Mouse (Mus musculus): Measurements from ENCODE around the gene Tbx2. TPM values are rescaled to one million over a fixed set of nuclear protein-coding genes. Genes with fewer than 3 reads are reported as not detected.
A peak's percentile ranks its signal among the peaks of the same experiment; 100 is the strongest.

The Tbx2 gene
- polyA plus RNA-seq, 1 experiment: 19.7 TPM

DNA sequence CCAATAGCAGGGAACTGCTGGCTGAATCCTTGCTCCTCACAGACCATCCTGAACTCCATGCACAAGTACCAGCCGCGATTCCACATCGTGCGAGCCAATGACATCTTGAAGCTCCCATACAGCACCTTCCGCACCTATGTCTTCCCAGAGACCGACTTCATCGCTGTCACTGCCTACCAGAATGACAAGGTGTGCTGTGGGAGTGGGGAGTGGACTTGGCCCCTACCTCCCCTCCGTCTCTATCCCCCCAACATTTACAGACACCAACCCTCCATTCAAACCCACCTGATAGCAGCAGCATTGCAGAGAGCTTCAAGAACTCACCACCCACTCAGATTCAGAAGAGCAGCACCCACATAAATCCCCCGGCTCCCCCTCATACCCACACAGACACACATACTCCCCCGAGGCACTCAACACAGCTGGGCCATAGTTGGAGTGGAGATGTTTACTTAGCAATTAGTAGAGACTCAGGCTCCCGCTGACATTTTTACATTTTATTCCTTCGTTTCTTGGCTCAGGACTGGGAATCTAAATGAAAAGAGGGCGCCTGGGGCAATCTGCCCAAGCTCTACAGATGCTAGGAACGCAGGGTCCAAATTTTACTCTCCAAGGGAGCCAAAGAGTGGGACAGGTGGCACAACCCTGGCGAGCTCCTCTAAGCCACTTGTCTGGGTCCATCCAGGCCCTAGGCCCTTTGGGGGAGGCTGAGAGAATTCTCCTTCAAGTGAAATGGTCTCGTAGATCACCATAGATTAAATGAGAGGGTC lies 3.6 kb downstream of the Tbx2 start:
- WGBS: 38% methylated on average over 16 of the region's 16 CpGs
- H3K4me3 ChIP-seq (ENCODE audit: low read depth, low read length): peak overlapping the region; percentile 42
- peaks cover 91% of the 10 kb centered on the region for H3K27me3 ChIP-seq (ENCODE audit: control insufficient read depth, insufficient read depth, low read length)

DNA sequence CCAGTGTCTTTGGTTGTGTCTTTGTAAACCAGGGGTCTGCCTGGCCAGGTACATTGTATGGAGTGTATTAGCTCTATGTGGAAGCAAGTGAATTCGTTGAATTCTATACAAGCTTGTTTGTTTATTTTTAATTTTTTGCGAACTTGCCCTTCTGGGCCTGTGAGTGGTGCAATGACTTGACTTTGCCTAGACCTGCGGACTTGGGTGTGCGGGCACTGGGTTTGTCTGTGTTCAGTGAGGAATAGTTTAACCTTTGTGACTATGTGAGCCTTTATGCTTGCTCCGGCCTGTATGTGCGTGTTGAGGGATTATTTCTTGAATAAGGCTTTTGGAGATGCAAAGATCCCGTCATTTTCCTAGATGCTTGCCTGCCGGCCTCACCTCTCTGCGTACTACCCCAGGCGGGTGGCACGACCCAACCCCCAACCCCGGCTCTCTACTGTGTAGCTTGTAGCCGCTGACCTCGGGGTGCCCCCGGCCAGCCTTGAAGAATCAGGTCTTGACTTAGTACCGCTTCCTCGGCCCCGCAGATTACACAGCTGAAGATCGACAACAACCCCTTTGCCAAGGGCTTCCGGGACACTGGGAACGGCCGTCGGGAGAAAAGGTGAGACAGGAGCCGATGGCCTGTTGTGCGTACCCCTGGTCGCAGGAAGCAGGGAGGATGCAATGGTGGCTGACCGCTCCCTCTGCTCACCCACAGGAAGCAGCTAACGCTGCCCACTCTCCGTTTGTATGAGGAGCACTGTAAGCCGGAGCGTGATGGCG lies 4.4 kb downstream of the Tbx2 start:
- peak overlapping the region; percentile 27 for H3K27ac ChIP-seq (ENCODE audit: insufficient read depth, low read depth, low read length)

More for the DNA sequence above, 3.6 kb downstream of the Tbx2 start:
- Histone ChIP-seq H3K27ac (ENCODE audit: insufficient read depth, low read depth, low read length) (peak overlapping the region; percentile 68), H3K4me1 (ENCODE audit: control insufficient read depth, insufficient read depth, insufficient read length, low read length) (peaks cover 8% of the 10 kb centered on the region), H3K36me3 (ENCODE audit: control insufficient read depth, insufficient read depth, low read length) (no peaks in the 10 kb centered on the region)
- no peak for TF ChIP-seq CTCF (IDR thresholded peaks at IDR 0.05; ENCODE audit: extremely low read depth, insufficient read length, insufficient replicate concordance, low read depth, low read length)
- no peak for TF ChIP-seq POLR2A (IDR thresholded peaks at IDR 0.05; ENCODE audit: low read depth, low read length)

DNA sequence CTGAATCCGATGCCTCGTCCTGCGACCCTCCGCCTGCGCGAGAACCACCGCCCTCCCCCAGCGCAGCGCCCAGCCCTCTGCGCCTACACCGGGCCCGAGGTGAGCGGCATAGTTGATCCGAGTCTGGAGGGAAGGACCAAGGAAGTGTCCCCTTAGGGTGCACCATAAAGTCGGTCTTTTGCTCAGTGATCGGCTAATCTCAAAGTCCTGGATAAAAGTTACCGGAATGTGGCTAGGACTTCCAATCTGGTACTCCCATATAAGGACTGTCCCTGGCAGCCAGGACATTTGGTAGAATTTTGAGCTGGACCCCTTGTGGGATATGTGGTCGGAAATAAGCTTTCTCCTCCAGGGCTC lies 4.9 kb downstream of the Tbx2 start:
- H3K27me3 ChIP-seq (ENCODE audit: control insufficient read depth, insufficient read depth, low read length): peaks cover 90% of the 10 kb centered on the region
- H3K4me3 ChIP-seq (ENCODE audit: low read depth, low read length): peak overlapping the region; percentile 54
- H3K27ac ChIP-seq (ENCODE audit: insufficient read depth, low read depth, low read length): peak overlapping the region; percentile 27; the same call in 1 of the 2 replicates
- peaks cover 10% of the 10 kb centered on the region for H3K4me1 ChIP-seq (ENCODE audit: control insufficient read depth, insufficient read depth, insufficient read length, low read length)
- TF ChIP-seq CTCF (IDR thresholded peaks at IDR 0.05; ENCODE audit: extremely low read depth, insufficient read length, insufficient replicate concordance, low read depth, low read length): no peak
- no peak for TF ChIP-seq POLR2A (IDR thresholded peaks at IDR 0.05; ENCODE audit: low read depth, low read length)
- WGBS: 20% methylated on average over 18 of the region's 18 CpGs
- H3K36me3 ChIP-seq (ENCODE audit: control insufficient read depth, insufficient read depth, low read length): no peaks in the 10 kb centered on the region

More for the DNA sequence above, 4.4 kb downstream of the Tbx2 start:
- Histone ChIP-seq H3K4me1 (ENCODE audit: control insufficient read depth, insufficient read depth, insufficient read length, low read length) (peaks cover 8% of the 10 kb centered on the region), H3K4me3 (ENCODE audit: low read depth, low read length) (peak overlapping the region; percentile 49), H3K36me3 (ENCODE audit: control insufficient read depth, insufficient read depth, low read length) (no peaks in the 10 kb centered on the region), H3K27me3 (ENCODE audit: control insufficient read depth, insufficient read depth, low read length) (peaks cover 91% of the 10 kb centered on the region)
- 29% methylated on average over 32 of the region's 32 CpGs for WGBS
- TF ChIP-seq POLR2A (IDR thresholded peaks at IDR 0.05; ENCODE audit: low read depth, low read length) (no peak; the same call in 1 of the 2 replicates), CTCF (IDR thresholded peaks at IDR 0.05; ENCODE audit: extremely low read depth, insufficient read length, insufficient replicate concordance, low read depth, low read length) (no peak)

DNA sequence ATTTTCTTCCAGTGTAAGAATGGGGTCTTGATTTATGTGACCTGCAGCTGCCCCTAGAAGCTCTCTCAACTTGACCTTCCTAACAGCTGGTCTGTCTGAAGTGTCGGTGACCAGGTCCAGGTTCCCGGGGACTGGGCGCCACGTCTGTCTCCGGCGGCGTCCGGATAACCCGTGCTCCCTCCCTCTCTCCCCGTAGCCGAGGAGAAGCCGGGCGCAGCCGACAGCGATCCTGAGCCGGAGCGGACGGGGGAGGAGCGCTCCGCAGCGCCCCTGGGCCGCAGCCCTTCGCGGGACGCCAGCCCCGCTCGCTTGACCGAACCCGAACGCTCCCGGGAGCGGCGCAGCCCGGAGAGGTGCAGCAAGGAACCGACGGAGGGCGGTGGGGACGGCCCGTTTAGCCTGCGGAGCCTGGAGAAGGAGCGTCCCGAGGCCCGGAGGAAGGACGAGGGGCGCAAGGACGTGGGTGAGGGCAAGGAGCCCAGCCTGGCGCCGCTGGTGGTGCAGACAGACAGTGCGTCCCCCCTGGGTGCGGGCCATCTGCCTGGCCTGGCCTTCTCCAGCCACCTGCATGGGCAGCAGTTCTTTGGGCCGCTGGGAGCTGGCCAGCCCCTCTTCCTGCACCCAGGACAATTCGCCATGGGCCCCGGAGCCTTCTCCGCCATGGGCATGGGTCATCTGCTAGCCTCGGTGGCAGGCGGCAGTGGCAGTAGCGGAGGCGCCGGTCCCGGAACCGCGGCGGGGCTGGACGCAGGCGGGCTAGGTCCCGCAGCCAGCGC lies 5.5 kb downstream of the Tbx2 start:
- 11% methylated on average over 67 of the region's 67 CpGs for WGBS
- peaks cover 88% of the 10 kb centered on the region for H3K27me3 ChIP-seq (ENCODE audit: control insufficient read depth, insufficient read depth, low read length)
- H3K4me3 ChIP-seq (ENCODE audit: low read depth, low read length): peak overlapping the region; percentile 54
- TF ChIP-seq POLR2A (IDR thresholded peaks at IDR 0.05; ENCODE audit: low read depth, low read length): no peak
- no peak for TF ChIP-seq CTCF (IDR thresholded peaks at IDR 0.05; ENCODE audit: extremely low read depth, insufficient read length, insufficient replicate concordance, low read depth, low read length)
- peaks cover 9% of the 10 kb centered on the region for H3K4me1 ChIP-seq (ENCODE audit: control insufficient read depth, insufficient read depth, insufficient read length, low read length)
- H3K27ac ChIP-seq (ENCODE audit: insufficient read depth, low read depth, low read length): peak overlapping the region; percentile 51
- no peaks in the 10 kb centered on the region for H3K36me3 ChIP-seq (ENCODE audit: control insufficient read depth, insufficient read depth, low read length)

DNA sequence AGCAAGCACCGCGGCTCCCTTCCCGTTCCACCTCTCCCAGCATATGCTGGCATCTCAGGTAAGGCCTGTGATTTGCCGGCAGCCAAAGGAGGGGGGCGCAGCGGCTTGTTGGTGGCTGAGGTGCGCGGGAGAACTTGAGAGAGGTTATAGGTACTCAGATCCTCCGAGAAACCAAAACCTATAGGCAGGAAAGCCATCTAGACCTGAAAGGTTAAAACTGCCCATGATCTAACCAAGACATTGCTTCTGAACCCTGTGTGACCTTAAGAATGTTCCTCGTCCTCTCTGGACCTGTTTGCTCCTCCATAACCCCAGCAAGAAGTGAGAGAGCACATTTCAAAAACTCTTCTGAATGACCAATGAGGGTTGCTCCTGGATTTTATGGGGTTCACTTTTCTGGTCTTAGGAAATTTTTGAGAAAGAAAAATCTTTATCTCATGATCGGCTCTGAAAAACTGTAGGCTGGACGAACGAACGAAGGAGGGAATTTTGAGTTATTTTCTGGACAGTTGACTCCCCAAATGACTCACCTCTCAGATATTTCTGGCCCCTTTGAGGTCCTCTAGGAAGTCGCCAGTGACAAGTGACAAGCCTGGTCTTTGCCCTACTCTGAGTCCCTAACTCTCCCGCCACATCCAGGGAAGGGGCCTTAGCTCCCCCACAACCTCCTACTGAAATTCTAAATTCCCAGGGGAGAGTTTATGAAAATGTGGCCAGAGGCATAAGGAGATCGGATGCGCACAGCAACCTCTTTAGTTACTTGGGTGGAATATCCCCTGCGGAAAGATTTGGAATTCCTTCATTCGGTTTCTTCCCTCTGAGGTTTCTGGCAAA lies 6.3 kb downstream of the Tbx2 start:
- H3K4me3 ChIP-seq (ENCODE audit: low read depth, low read length): peak overlapping the region; percentile 54
- peak overlapping the region; percentile 51 for H3K27ac ChIP-seq (ENCODE audit: insufficient read depth, low read depth, low read length)
- peaks cover 86% of the 10 kb centered on the region for H3K27me3 ChIP-seq (ENCODE audit: control insufficient read depth, insufficient read depth, low read length)
- H3K36me3 ChIP-seq (ENCODE audit: control insufficient read depth, insufficient read depth, low read length): no peaks in the 10 kb centered on the region
- TF ChIP-seq POLR2A (IDR thresholded peaks at IDR 0.05; ENCODE audit: low read depth, low read length): no peak
- TF ChIP-seq CTCF (IDR thresholded peaks at IDR 0.05; ENCODE audit: extremely low read depth, insufficient read length, insufficient replicate concordance, low read depth, low read length): no peak
- peaks cover 16% of the 10 kb centered on the region for H3K4me1 ChIP-seq (ENCODE audit: control insufficient read depth, insufficient read depth, insufficient read length, low read length)
- 46% methylated on average over 20 of the region's 20 CpGs for WGBS

DNA sequence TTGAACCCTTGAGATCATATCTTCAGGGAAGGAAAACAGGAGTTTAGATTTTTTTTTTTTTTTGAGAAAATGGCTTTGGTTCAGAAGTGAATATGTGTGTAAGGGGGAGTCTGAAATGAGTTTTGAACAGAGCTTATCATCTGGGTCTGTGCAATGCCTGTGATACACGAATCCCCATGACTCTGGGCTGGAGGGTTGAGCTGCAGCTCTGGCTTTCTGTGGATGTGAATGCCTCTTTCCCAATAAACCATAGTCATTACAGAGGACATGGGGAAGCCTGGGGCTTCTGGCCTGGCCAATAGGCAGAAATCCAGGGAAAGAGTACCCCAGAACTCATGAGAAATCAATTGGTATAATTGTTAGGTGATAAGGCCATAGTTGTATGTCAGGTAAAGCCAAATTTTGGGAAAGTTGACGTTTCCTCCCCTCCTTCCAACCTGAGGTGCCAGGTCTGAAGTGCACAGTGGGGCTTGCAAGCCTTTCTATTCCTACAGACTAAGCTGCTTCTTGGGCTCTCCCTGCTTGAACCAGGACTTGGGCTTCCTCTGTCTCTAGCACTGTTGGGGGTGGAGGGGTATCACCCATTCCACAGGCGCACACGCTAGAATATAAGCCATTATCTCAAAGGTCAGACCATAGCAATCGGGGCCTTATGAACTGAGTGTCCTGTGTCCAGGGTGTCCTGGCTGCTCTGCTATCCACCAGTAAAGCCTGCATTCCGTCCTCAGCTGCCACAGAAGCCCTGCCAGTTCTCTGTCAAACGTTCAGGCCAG lies 7.1 kb downstream of the Tbx2 start:
- peak overlapping the region; percentile 41 for H3K27ac ChIP-seq (ENCODE audit: insufficient read depth, low read depth, low read length)
- no peaks in the 10 kb centered on the region for H3K36me3 ChIP-seq (ENCODE audit: control insufficient read depth, insufficient read depth, low read length)
- no peak for TF ChIP-seq CTCF (IDR thresholded peaks at IDR 0.05; ENCODE audit: extremely low read depth, insufficient read length, insufficient replicate concordance, low read depth, low read length)
- TF ChIP-seq POLR2A (IDR thresholded peaks at IDR 0.05; ENCODE audit: low read depth, low read length): no peak
- H3K4me1 ChIP-seq (ENCODE audit: control insufficient read depth, insufficient read depth, insufficient read length, low read length): peaks cover 20% of the 10 kb centered on the region
- 54% methylated on average over 7 of the region's 7 CpGs for WGBS
- H3K4me3 ChIP-seq (ENCODE audit: low read depth, low read length): peak overlapping the region; percentile 14
- peaks cover 85% of the 10 kb centered on the region for H3K27me3 ChIP-seq (ENCODE audit: control insufficient read depth, insufficient read depth, low read length)

Measured in small intestine, adult 2 months (tissue).